Mouse (Mus musculus) forebrain, embryonic 16.5 days (tissue): ENCODE data around the gene Plscr5. TPM values are rescaled to one million over a fixed set of nuclear protein-coding genes. Genes with fewer than 3 reads are reported as not detected.
"Not testable (repeated sequence)": the region's sequence is repeated elsewhere in the genome, so short reads cannot be mapped to it uniquely, and the experiment has no call there.

Source experiments
- ATAC-seq: fragments of 200-750 bp; cut with Nextera tagmentation; 2 replicates; pipeline ENCODE4 v1.8.0; 2017; ENCODE audit warnings: mild to moderate bottlenecking, moderate library complexity
- H3K27ac ChIP-seq: fragments of 300-500 bp; sonication (generic); 2 replicates; pipeline ENCODE4 v1.5.1; 2014; ENCODE audit warnings: low read length, control low read depth
- H3K27me3 ChIP-seq: fragments of 300-500 bp; sonication (generic); replicated peaks from 2 replicates; pipeline ENCODE4 v1.6.1; 2014; ENCODE audit warnings: low read length; ENCODE audit not compliant: control insufficient read depth, insufficient read depth
- H3K36me3 ChIP-seq: fragments of 300-500 bp; sonication (generic); 2 replicates; pipeline ENCODE4 v1.6.1; 2014; ENCODE audit not compliant: control insufficient read depth, insufficient read depth
- H3K4me1 ChIP-seq: fragments of 300-500 bp; sonication (generic); replicated peaks from 2 replicates; pipeline ENCODE4 v1.6.1; 2014; ENCODE audit warnings: low read length; ENCODE audit not compliant: control insufficient read depth, insufficient read depth
- H3K4me2 ChIP-seq: fragments of 300-500 bp; sonication (generic); 2 replicates; pipeline ENCODE4 v1.6.1; 2014; ENCODE audit warnings: mild to moderate bottlenecking, low read length, control low read depth
- H3K4me3 ChIP-seq: fragments of 300-500 bp; sonication (generic); replicated peaks from 2 replicates; pipeline ENCODE4 v1.5.1; 2014; ENCODE audit warnings: mild to moderate bottlenecking, low read length, control low read depth
- H3K9ac ChIP-seq: fragments of 300-500 bp; sonication (generic); replicated peaks from 2 replicates; pipeline ENCODE4 v1.6.1; 2014; ENCODE audit warnings: low read depth, low read length, control low read depth
- H3K9me3 ChIP-seq: fragments of 300-500 bp; sonication (generic); 2 replicates; pipeline ENCODE4 v1.6.1; 2016; ENCODE audit warnings: low read length; ENCODE audit not compliant: control insufficient read depth
- WGBS: fragments of 180-500 bp; shearing (Covaris S2); extraction: QIAGEN DNeasy Blood & Tissue Kit; methylation state at CpG from one replicate; pipeline ENCODE4 v1.1.7; 2014; 5-methylcytosine and 5-hydroxymethylcytosine counted together
- polyA plus RNA-seq: library from polyadenylated mRNA; unstranded; fragments of >200 nt; fragmentation: Nextera tagmentation; extraction: Ambion mirVana; gene quantifications from 2 replicates; pipeline ENCODE4 v1.2.1, GENCODE M21; 2015

The Plscr5 gene
- 0.18 and 0.21 TPM in 2 replicates for polyA plus RNA-seq

GRCm38 (mm10) chr9:92192636-92193035 lies at the start of gene Plscr5:
Gene Plscr5, plus strand, starts transcription at chr9:92192936.
- H3K4me3 ChIP-seq, ATAC-seq, H3K27me3 ChIP-seq, H3K4me2 ChIP-seq, H3K36me3 ChIP-seq, H3K27ac ChIP-seq, H3K4me1 ChIP-seq, H3K9me3 ChIP-seq, H3K9ac ChIP-seq: not testable (repeated sequence)
- WGBS = 80% methylated on average over 9 of the region's 9 CpGs

GRCm38 (mm10) chr9:92147555-92148248 lies 45.0 kb upstream of the Plscr5 start:
- no peak overlapping the region for H3K9ac ChIP-seq

GRCm38 (mm10) chr9:92162213-92162612 lies 30.5 kb upstream of the Plscr5 start:
- no peak overlapping the region for H3K27ac ChIP-seq
- WGBS = 59% methylated on average over 4 of the region's 4 CpGs
- no peak overlapping the region for H3K9ac ChIP-seq
- no peaks in the 10 kb centered on the region for H3K36me3 ChIP-seq
- no peaks in the 10 kb centered on the region for H3K4me1 ChIP-seq
- no peak for ATAC-seq
- H3K27me3 ChIP-seq = no peaks in the 10 kb centered on the region
- no peak overlapping the region for H3K4me3 ChIP-seq
- no peak overlapping the region for H3K4me2 ChIP-seq
- H3K9me3 ChIP-seq = no peaks in the 10 kb centered on the region

More at GRCm38 (mm10) chr9:92147555-92148248, 45.0 kb upstream of the Plscr5 start:
- no peak overlapping the region for H3K4me2 ChIP-seq
- WGBS = 19% methylated on average over 7 of the region's 7 CpGs
- H3K4me3 ChIP-seq = no peak overlapping the region
- H3K36me3 ChIP-seq = no peaks in the 10 kb centered on the region
- H3K4me1 ChIP-seq = no peaks in the 10 kb centered on the region
- H3K9me3 ChIP-seq = no peaks in the 10 kb centered on the region
- H3K27me3 ChIP-seq = no peaks in the 10 kb centered on the region
- ATAC-seq = peak; percentile 83
- H3K27ac ChIP-seq = no peak overlapping the region

GRCm38 (mm10) chr9:92173318-92173985 lies 19.3 kb upstream of the Plscr5 start:
- no peak overlapping the region for H3K9ac ChIP-seq
- peaks cover 7% of the 10 kb centered on the region for H3K4me1 ChIP-seq
- H3K4me3 ChIP-seq = no peak overlapping the region
- no peak overlapping the region for H3K27ac ChIP-seq
- no peak overlapping the region for H3K4me2 ChIP-seq
- no peaks in the 10 kb centered on the region for H3K36me3 ChIP-seq
- H3K27me3 ChIP-seq = no peaks in the 10 kb centered on the region
- no peaks in the 10 kb centered on the region for H3K9me3 ChIP-seq
- WGBS = 99% methylated on average over 3 of the region's 3 CpGs
- ATAC-seq = peak; percentile 45

GRCm38 (mm10) chr9:92174176-92175075 lies 18.3 kb upstream of the Plscr5 start:
- Histone ChIP-seq H3K9ac (no peak overlapping the region), H3K4me3 (no peak overlapping the region), H3K27me3 (no peaks in the 10 kb centered on the region), H3K4me1 (peaks cover 7% of the 10 kb centered on the region), H3K27ac (peak overlapping the region; percentile 50), H3K9me3 (no peaks in the 10 kb centered on the region), H3K4me2 (peak overlapping the region; percentile 24), H3K36me3 (no peaks in the 10 kb centered on the region)
- ATAC-seq = peak; percentile 90
- 10% methylated on average over 15 of the region's 15 CpGs for WGBS

GRCm38 (mm10) chr9:92178861-92179469 lies 13.8 kb upstream of the Plscr5 start:
- Histone ChIP-seq H3K4me1 (peaks cover 7% of the 10 kb centered on the region), H3K27ac (no peak overlapping the region), H3K4me3 (no peak overlapping the region), H3K27me3 (no peaks in the 10 kb centered on the region), H3K4me2 (no peak overlapping the region), H3K9ac (no peak overlapping the region), H3K9me3 (no peaks in the 10 kb centered on the region), H3K36me3 (no peaks in the 10 kb centered on the region)
- whole genome bisulfite sequencing = 35% methylated on average over 2 of the region's 2 CpGs
- ATAC-seq = peak; percentile 80

- H3K4me3 ChIP-seq = no peak overlapping the region
- peaks cover 3% of the 10 kb centered on the region; the same call in 1 of the 2 replicates for H3K4me1 ChIP-seq
- no peak for ATAC-seq
- H3K9me3 ChIP-seq = no peaks in the 10 kb centered on the region
- no peak overlapping the region for H3K27ac ChIP-seq
- no peaks in the 10 kb centered on the region for H3K36me3 ChIP-seq
- H3K9ac ChIP-seq = no peak overlapping the region
- WGBS = 91% methylated on average over 2 of the region's 2 CpGs
- no peak overlapping the region for H3K4me2 ChIP-seq
- no peaks in the 10 kb centered on the region for H3K27me3 ChIP-seq
These were observed 1.4 kb upstream of the Plscr5 start for GRCm38 (mm10) chr9:92191295-92191694.

- no peak overlapping the region for H3K27ac ChIP-seq
- H3K4me2 ChIP-seq = no peak overlapping the region
- H3K27me3 ChIP-seq = no peaks in the 10 kb centered on the region
- H3K9ac ChIP-seq = no peak overlapping the region
- 0 out of 2 replicates have a peak, but pooled peaks have one; percentile 45 for ATAC-seq
- H3K36me3 ChIP-seq = no peaks in the 10 kb centered on the region
- H3K4me3 ChIP-seq = no peak overlapping the region
- H3K9me3 ChIP-seq = no peaks in the 10 kb centered on the region
- WGBS = 50% methylated on average over 3 of the region's 3 CpGs
- H3K4me1 ChIP-seq = peaks cover 6% of the 10 kb centered on the region; the same call in 1 of the 2 replicates
These were observed 5.7 kb downstream of the Plscr5 start for GRCm38 (mm10) chr9:92198408-92198807.
